Mouse (Mus musculus): Measurements from ENCODE around the gene Fam173b. TPM values are rescaled to one million over a fixed set of nuclear protein-coding genes. Genes with fewer than 3 reads are reported as not detected.

Fam173b gene
- polyA plus RNA-seq, 1 experiment from 2014 or later, result 13.1 TPM

Other genes with a start within 250 kb of the Fam173b start
- gene Ankrd33b, start 234.1 kb upstream of the Fam173b start, polyA plus RNA-seq (2014; fragmentation: Nextera tagmentation; extraction: Ambion mirVana), result 2.1 and 3.7 TPM in 2 replicates
- 3.8 and 3.9 TPM in 2 replicates for gene Ropn1l, start 148.1 kb upstream of the Fam173b start, polyA plus RNA-seq (2014; fragmentation: Nextera tagmentation; extraction: Ambion mirVana)
- 21.5 and 42.4 TPM in 2 replicates for gene March6, start 70.8 kb upstream of the Fam173b start, polyA plus RNA-seq (2014; fragmentation: Nextera tagmentation; extraction: Ambion mirVana)
- gene Cmbl, start 36.5 kb upstream of the Fam173b start, polyA plus RNA-seq (2014; fragmentation: Nextera tagmentation; extraction: Ambion mirVana), result 5.5 and 5.9 TPM in 2 replicates
- 639 and 654 TPM in 2 replicates for gene Cct5, start within 50 bp of the Fam173b start, polyA plus RNA-seq (2014; fragmentation: Nextera tagmentation; extraction: Ambion mirVana)